Mouse (Mus musculus) myocyte (in vitro differentiated cells): ENCODE measurements around the gene Rin3. TPM values are rescaled to one million over a fixed set of nuclear protein-coding genes. Genes with fewer than 3 reads are reported as not detected.

Source experiments
- H3K27me3 ChIP-seq: one replicate; pipeline ENCODE4 v1.6.1; 2011; ENCODE audit not compliant: control insufficient read depth, insufficient read depth, insufficient read length
- H3K36me3 ChIP-seq: one replicate; pipeline ENCODE4 v1.6.1; 2011; ENCODE audit not compliant: control insufficient read depth, insufficient read depth
- H3K4me2 ChIP-seq: one replicate; pipeline ENCODE4 v1.6.1; 2011; ENCODE audit warnings: low read depth, control low read depth
- H3K4me3 ChIP-seq: one replicate; pipeline ENCODE4 v1.5.1; 2011; ENCODE audit warnings: mild to moderate bottlenecking, control low read depth, moderate library complexity
- H3K79me2 ChIP-seq: one replicate; pipeline ENCODE4 v1.6.1; 2011; ENCODE audit not compliant: control insufficient read depth, insufficient read depth
- H3ac ChIP-seq: one replicate; pipeline ENCODE4 v1.6.1; 2011; ENCODE audit not compliant: control insufficient read depth, insufficient read length
- CEBPB ChIP-seq: IDR thresholded peaks from 2 replicates; pipeline ENCODE4 v1.6.1; 2011; ENCODE audit warnings: mild to moderate bottlenecking, moderate library complexity; ENCODE audit not compliant: poor library complexity, insufficient read depth, severe bottlenecking
- E2F4 ChIP-seq: IDR thresholded peaks from one replicate; pipeline ENCODE4 v1.6.1; 2011; ENCODE audit warnings: mild to moderate bottlenecking, control low read depth, moderate library complexity; ENCODE audit not compliant: insufficient read depth
- MAX ChIP-seq: IDR thresholded peaks from one replicate; pipeline ENCODE4 v1.6.1; 2011; ENCODE audit warnings: low read depth, mild to moderate bottlenecking, control low read depth
- MYOD1 ChIP-seq, 3 experiments: IDR thresholded peaks; one replicate each; pipeline ENCODE4 v1.6.1; 2011; ENCODE audit warnings: control low read depth in 2 of 3, low read depth in 2 of 3, mild to moderate bottlenecking in 2 of 3, moderate library complexity in 1 of 3; ENCODE audit not compliant: insufficient read length in 2 of 3, control insufficient read depth in 1 of 3
- MYOG ChIP-seq, 3 experiments: IDR thresholded peaks; one replicate each; pipeline ENCODE4 v1.6.1; 2011; ENCODE audit warnings: control low read depth in 2 of 3, low read depth in 2 of 3, mild to moderate bottlenecking in 2 of 3; ENCODE audit not compliant: insufficient read length in 2 of 3, control insufficient read depth in 1 of 3, insufficient read depth in 1 of 3
- POLR2A ChIP-seq: IDR thresholded peaks from one replicate; pipeline ENCODE4 v1.6.1; 2011; ENCODE audit warnings: low read depth, mild to moderate bottlenecking, control low read depth, moderate library complexity; ENCODE audit not compliant: insufficient read length
- POLR2AphosphoS2 ChIP-seq: IDR thresholded peaks from one replicate; pipeline ENCODE4 v1.6.1; 2011; ENCODE audit warnings: low read depth, control low read depth; ENCODE audit not compliant: insufficient read length
- REST ChIP-seq: IDR thresholded peaks from one replicate; pipeline ENCODE4 v1.6.1; 2011; ENCODE audit warnings: mild to moderate bottlenecking, control low read depth, moderate library complexity; ENCODE audit not compliant: insufficient read depth, insufficient read length
- SRF ChIP-seq: IDR thresholded peaks from one replicate; pipeline ENCODE4 v1.6.1; 2011; ENCODE audit warnings: low read depth; ENCODE audit not compliant: control insufficient read depth, insufficient read length
- TCF12 ChIP-seq: IDR thresholded peaks from one replicate; pipeline ENCODE4 v1.6.1; 2011; ENCODE audit warnings: mild to moderate bottlenecking, control low read depth; ENCODE audit not compliant: poor library complexity, insufficient read depth, severe bottlenecking
- TCF3 ChIP-seq: IDR thresholded peaks from one replicate; pipeline ENCODE4 v1.6.1; 2011; ENCODE audit warnings: low read depth, control low read depth; ENCODE audit not compliant: insufficient read length
- USF1 ChIP-seq: IDR thresholded peaks from one replicate; pipeline ENCODE4 v1.6.1; 2011; ENCODE audit warnings: low read depth, mild to moderate bottlenecking, control low read depth, moderate library complexity
- polyA plus RNA-seq: library from polyadenylated mRNA; unstranded; fragments of >200 nt; fragmentation: generic; extraction: Trizol; gene quantifications from one replicate; pipeline ENCODE4 v1.2.1, GENCODE M21; 2012; ENCODE audit warnings: missing spikeins

Gene Rin3
- polyA plus RNA-seq, 1 experiment: 23.4 TPM

DNA sequence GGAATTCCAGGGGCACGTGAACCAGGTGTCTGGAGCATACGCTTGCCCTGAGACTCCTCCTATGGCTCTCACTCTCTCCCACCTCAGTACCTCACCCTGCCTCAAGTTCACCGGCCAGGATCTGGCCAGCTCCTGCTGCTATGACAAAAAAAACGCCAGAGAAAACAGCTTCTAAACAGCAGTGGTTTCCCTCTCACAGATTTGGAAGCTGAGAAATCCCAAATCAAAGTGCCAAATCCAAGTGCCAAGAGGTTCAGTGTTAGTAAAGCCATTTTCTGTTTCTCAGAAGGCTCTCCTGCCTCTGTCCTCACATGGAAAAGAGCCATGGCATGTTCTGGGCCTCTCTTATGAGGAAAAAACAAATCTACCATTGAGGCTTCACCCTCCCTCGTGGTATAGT is 11.8 kb downstream of the Rin3 start:
- Histone ChIP-seq H3K27me3 (no peaks in the 10 kb centered on the region), H3ac (no peak overlapping the region), H3K36me3 (no peaks in the 10 kb centered on the region), H3K4me3 (no peak overlapping the region), H3K4me2 (peak overlapping the region; percentile 28), H3K79me2 (peaks cover 73% of the 10 kb centered on the region)
- TF ChIP-seq E2F4 (no peak), POLR2AphosphoS2 (no peak), CEBPB (no peak), POLR2A (no peak), TCF12 (no peak), USF1 (no peak), SRF (no peak), MAX (no peak), TCF3 (no peak), REST (no peak), MYOD1 (IDR thresholded peaks at IDR 0.05; ENCODE audit: control insufficient read depth in 1 of 3, insufficient read length in 2 of 3, low read depth in 2 of 3) (no peak), MYOG (IDR thresholded peaks at IDR 0.05; ENCODE audit: control insufficient read depth in 1 of 3, insufficient read depth in 1 of 3, insufficient read length in 2 of 3, low read depth in 2 of 3) (no peak)

DNA sequence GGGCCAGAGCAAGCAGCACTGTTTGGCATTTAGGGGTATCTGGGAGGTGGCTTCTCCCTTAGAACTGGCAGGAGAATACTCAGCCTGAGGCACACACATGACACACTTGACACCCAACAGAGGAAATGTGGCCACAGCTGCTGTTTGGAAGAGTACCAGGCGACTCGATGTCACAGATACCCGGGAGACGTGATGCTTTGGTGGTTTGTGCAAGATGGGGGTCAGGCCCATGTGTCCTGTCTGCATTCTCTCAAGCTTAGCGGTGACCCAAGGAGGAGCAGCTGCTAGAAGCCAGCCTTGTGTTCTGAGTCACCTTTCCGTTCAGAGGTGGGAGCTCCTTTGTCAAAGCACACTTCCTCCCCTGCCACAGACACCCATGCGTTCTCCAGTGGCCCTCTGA is 12.4 kb downstream of the Rin3 start:
- Histone ChIP-seq H3ac (no peak overlapping the region), H3K27me3 (no peaks in the 10 kb centered on the region), H3K36me3 (no peaks in the 10 kb centered on the region), H3K79me2 (peaks cover 73% of the 10 kb centered on the region), H3K4me3 (no peak overlapping the region), H3K4me2 (peak overlapping the region; percentile 45)
- no peak for TF ChIP-seq USF1
- 0 out of 2 replicates have a peak, but pooled peaks have one; percentile 7 for TF ChIP-seq CEBPB
- no peak for TF ChIP-seq MAX
- TF ChIP-seq SRF: no peak
- no peak for TF ChIP-seq POLR2AphosphoS2
- TF ChIP-seq MYOG (IDR thresholded peaks at IDR 0.05; ENCODE audit: control insufficient read depth in 1 of 3, insufficient read depth in 1 of 3, insufficient read length in 2 of 3, low read depth in 2 of 3): peak; percentile 89 to 99 (median 94)
- peak; percentile 43 to 99 (median 92) for TF ChIP-seq MYOD1 (IDR thresholded peaks at IDR 0.05; ENCODE audit: control insufficient read depth in 1 of 3, insufficient read length in 2 of 3, low read depth in 2 of 3)
- TF ChIP-seq POLR2A: no peak
- peak; percentile 91 for TF ChIP-seq TCF3
- TF ChIP-seq TCF12: peak; percentile 95
- no peak for TF ChIP-seq E2F4
- no peak for TF ChIP-seq REST

DNA sequence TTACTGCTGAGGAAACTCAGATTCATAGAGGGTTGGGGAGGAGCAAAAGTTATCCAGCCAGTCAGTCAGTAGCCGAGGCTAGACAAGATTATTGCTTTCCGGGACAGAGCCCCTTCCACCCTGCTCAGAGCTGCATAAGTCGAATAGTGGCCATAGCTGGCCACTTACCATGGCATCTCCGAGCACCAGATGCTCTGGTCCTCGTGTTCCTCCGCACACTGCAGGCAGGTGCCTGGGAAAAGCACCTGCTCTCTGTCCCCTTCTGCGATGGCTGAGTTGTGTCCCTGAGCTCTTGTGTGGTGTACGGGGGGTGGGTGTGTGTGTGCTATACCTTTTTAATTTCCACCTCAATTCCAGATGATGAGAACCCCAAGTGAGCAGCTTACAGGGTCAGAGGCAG is 12.8 kb downstream of the Rin3 start:
- H3K4me3 ChIP-seq: no peak overlapping the region
- TF ChIP-seq E2F4 (no peak), MYOG (IDR thresholded peaks at IDR 0.05; ENCODE audit: control insufficient read depth in 1 of 3, insufficient read depth in 1 of 3, insufficient read length in 2 of 3, low read depth in 2 of 3) (peak in 2 of 3 experiments; percentile 35 to 82), MYOD1 (IDR thresholded peaks at IDR 0.05; ENCODE audit: control insufficient read depth in 1 of 3, insufficient read length in 2 of 3, low read depth in 2 of 3) (peak in 2 of 3 experiments; percentile 48 to 53), TCF3 (peak; percentile 8)

DNA sequence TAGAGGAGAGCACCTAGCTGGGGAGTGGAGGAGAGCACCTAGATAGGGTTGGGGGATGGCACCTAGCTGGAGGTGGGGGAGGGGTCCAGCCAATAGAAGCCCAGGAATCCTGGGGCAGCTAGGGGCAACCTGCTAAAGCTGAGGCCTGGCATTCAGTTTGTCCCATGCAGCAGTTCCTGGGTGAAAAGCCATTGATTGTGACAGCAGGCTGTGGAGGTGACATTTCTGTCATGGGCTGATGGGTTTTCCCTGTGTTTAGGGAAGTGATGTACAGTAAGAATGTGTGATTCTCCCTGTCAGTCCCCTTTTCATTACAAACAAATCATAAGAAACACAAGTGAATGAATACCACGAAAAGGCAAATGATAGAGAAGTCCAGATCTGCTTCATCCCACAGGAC is 13.5 kb downstream of the Rin3 start:
- Histone ChIP-seq H3K4me3 (no peak overlapping the region), H3K36me3 (no peaks in the 10 kb centered on the region), H3K79me2 (peaks cover 65% of the 10 kb centered on the region), H3ac (no peak overlapping the region), H3K4me2 (no peak overlapping the region), H3K27me3 (no peaks in the 10 kb centered on the region)
- no peak for TF ChIP-seq MYOG (IDR thresholded peaks at IDR 0.05; ENCODE audit: control insufficient read depth in 1 of 3, insufficient read depth in 1 of 3, insufficient read length in 2 of 3, low read depth in 2 of 3)
- TF ChIP-seq E2F4: no peak

More for the DNA sequence above, 12.8 kb downstream of the Rin3 start:
- Histone ChIP-seq H3K79me2 (peaks cover 72% of the 10 kb centered on the region), H3K27me3 (no peaks in the 10 kb centered on the region), H3ac (no peak overlapping the region), H3K36me3 (no peaks in the 10 kb centered on the region), H3K4me2 (peak overlapping the region; percentile 45)

DNA sequence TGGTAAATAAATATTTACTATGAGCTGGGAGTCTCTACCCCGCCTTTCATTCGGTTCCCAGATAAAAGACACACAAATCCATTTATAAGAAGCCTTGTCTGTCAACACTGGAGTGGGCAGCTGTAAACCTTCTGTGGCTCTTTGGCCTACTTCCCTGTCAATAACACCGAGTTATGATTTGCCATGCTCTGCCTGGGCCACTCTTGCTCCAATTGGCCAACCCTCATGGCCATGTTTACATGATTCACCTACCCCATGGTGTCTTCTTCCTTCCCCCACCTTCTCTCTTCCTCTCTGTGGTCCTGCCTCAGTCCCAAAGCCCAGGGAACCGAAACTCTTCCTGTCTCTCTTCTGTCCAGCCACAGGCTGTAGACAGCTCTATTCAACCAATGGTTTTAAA is 14.1 kb downstream of the Rin3 start:
- Histone ChIP-seq H3ac (no peak overlapping the region), H3K4me2 (no peak overlapping the region), H3K36me3 (no peaks in the 10 kb centered on the region), H3K27me3 (no peaks in the 10 kb centered on the region), H3K79me2 (peaks cover 60% of the 10 kb centered on the region), H3K4me3 (no peak overlapping the region)
- TF ChIP-seq CEBPB (no peak), MYOG (IDR thresholded peaks at IDR 0.05; ENCODE audit: control insufficient read depth in 1 of 3, insufficient read depth in 1 of 3, insufficient read length in 2 of 3, low read depth in 2 of 3) (no peak), REST (no peak), SRF (no peak), POLR2AphosphoS2 (no peak), MYOD1 (IDR thresholded peaks at IDR 0.05; ENCODE audit: control insufficient read depth in 1 of 3, insufficient read length in 2 of 3, low read depth in 2 of 3) (no peak), E2F4 (no peak), MAX (no peak), TCF12 (no peak)
